Mouse (Mus musculus) kidney, embryonic 15.5 days (tissue): ENCODE results near the gene Hp1bp3. TPM values are rescaled to one million over a fixed set of nuclear protein-coding genes. Genes with fewer than 3 reads are reported as not detected.
A peak's percentile ranks its signal among the peaks of the same experiment; 100 is the strongest.

Source experiments
- ATAC-seq: fragments of 200-750 bp; cut with Nextera tagmentation; replicated peaks from 2 replicates; pipeline ENCODE4 v1.8.0; 2017; ENCODE audit warnings: moderate TSS enrichment; ENCODE audit not compliant: low FRiP score
- H3K27ac ChIP-seq: fragments of 300-500 bp; sonication (generic); 2 replicates; pipeline ENCODE4 v1.5.1; 2015; ENCODE audit warnings: mild to moderate bottlenecking, inconsistent platforms
- H3K27me3 ChIP-seq: fragments of 300-500 bp; sonication (generic); 2 replicates; pipeline ENCODE4 v1.6.1; 2015; ENCODE audit warnings: inconsistent platforms
- H3K36me3 ChIP-seq: fragments of 300-500 bp; sonication (generic); 2 replicates; pipeline ENCODE4 v1.6.1; 2015; ENCODE audit warnings: inconsistent platforms
- H3K4me1 ChIP-seq: fragments of 300-500 bp; sonication (generic); 2 replicates; pipeline ENCODE4 v1.6.1; 2015; ENCODE audit warnings: inconsistent platforms
- H3K4me2 ChIP-seq: fragments of 300-500 bp; sonication (generic); 2 replicates; pipeline ENCODE4 v1.6.1; 2015; ENCODE audit warnings: moderate library complexity, mild to moderate bottlenecking, inconsistent platforms
- H3K4me3 ChIP-seq: fragments of 300-500 bp; sonication (generic); replicated peaks from 2 replicates; pipeline ENCODE4 v1.5.1; 2015; ENCODE audit warnings: mild to moderate bottlenecking, inconsistent platforms
- H3K9ac ChIP-seq: fragments of 300-500 bp; sonication (generic); 2 replicates; pipeline ENCODE4 v1.6.1; 2015; ENCODE audit warnings: mild to moderate bottlenecking, inconsistent platforms
- H3K9me3 ChIP-seq: fragments of 300-500 bp; sonication (generic); replicated peaks from 2 replicates; pipeline ENCODE4 v1.6.1; 2016; ENCODE audit warnings: inconsistent platforms
- WGBS: fragments of 180-500 bp; shearing (Covaris S2); methylation state at CpG from one replicate; pipeline ENCODE4 v1.1.7; 2015; ENCODE audit warnings: mixed read lengths; 5-methylcytosine and 5-hydroxymethylcytosine counted together
- polyA plus RNA-seq: library from polyadenylated mRNA; unstranded; fragments of >200 nt; fragmentation: Nextera tagmentation; extraction: Ambion mirVana; gene quantifications from 2 replicates; pipeline ENCODE4 v1.2.1, GENCODE M21; 2015

The Hp1bp3 gene
- polyA plus RNA-seq, result 155 and 161 TPM in 2 replicates

GRCm38 (mm10) chr4:138216200-138216890 is at the start of gene Hp1bp3:
Gene Hp1bp3 (plus strand): TSS chr4:138216296.
- Histone ChIP-seq H3K36me3 (peaks cover 2% of the 10 kb centered on the region), H3K4me3 (peak within 1 kb of the TSS; percentile 92), H3K27ac (peak within 1 kb of the TSS; percentile 100), H3K9me3 (no peaks in the 10 kb centered on the region), H3K27me3 (no peaks in the 10 kb centered on the region), H3K4me2 (peak within 1 kb of the TSS; percentile 79), H3K9ac (peak within 1 kb of the TSS; percentile 97), H3K4me1 (peaks cover 37% of the 10 kb centered on the region)
- ATAC-seq, result peak; percentile 76
- WGBS, result under 1% methylated on average over 76 of the region's 84 CpGs

GRCm38 (mm10) chr4:138166519-138166918 is 49.6 kb upstream of the Hp1bp3 start:
- no peak for ATAC-seq
- Histone ChIP-seq H3K27ac (no peak overlapping the region), H3K36me3 (peaks cover 98% of the 10 kb centered on the region), H3K9ac (no peak overlapping the region), H3K4me3 (no peak overlapping the region), H3K9me3 (no peaks in the 10 kb centered on the region), H3K4me2 (no peak overlapping the region), H3K27me3 (no peaks in the 10 kb centered on the region), H3K4me1 (no peaks in the 10 kb centered on the region)
- 84% methylated on average over 10 of the region's 10 CpGs for WGBS

DNA sequence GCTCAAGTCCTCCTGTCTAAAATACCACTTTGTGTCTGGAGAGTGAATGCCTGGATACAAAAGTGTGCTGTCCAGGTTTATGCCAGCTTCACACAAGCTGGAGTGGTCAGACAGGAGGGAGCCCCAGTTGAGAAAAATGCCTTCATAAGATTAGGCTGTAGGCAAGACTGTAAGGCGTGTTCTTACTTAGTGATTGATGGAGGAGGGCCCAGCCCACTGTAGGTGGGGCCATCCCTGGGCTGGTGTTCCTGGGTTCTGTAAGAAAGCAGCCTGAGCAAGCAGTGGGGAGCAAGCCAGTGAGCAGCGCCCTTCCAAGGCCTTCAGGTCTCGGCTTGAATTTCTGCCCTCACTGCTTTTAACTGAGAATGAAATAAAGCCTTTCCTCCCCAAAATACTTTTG is 47.9 kb upstream of the Hp1bp3 start:
- Histone ChIP-seq H3K27ac (no peak overlapping the region), H3K4me1 (no peaks in the 10 kb centered on the region), H3K36me3 (peaks cover 100% of the 10 kb centered on the region), H3K4me3 (no peak overlapping the region), H3K4me2 (no peak overlapping the region), H3K9me3 (no peaks in the 10 kb centered on the region), H3K9ac (no peak overlapping the region), H3K27me3 (no peaks in the 10 kb centered on the region)
- no peak for ATAC-seq
- WGBS, result 72% methylated on average over 3 of the region's 3 CpGs

DNA sequence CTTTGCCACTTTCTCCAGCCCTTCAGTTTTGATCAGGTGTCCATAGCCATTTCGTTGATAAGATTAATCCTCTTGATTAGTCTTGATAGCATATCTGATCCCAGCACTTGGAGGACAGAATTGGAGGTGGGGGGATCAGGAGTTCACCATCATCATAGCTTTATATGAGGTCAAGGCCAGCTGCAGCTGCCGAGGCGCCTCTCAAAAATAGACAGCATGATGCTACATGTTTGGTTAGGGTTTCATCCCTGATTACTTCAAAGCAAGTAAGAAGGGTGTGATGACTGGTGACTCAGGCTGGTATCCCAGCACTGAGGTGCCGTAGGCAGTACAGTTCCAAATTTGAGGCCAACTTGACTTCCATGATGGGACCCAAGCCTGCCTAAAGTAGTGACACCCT is 46.7 kb upstream of the Hp1bp3 start:
- Histone ChIP-seq H3K4me3 (no peak overlapping the region), H3K9ac (no peak overlapping the region), H3K27me3 (no peaks in the 10 kb centered on the region), H3K36me3 (peaks cover 100% of the 10 kb centered on the region), H3K27ac (no peak overlapping the region), H3K4me1 (no peaks in the 10 kb centered on the region), H3K4me2 (no peak overlapping the region), H3K9me3 (no peaks in the 10 kb centered on the region)
- no peak for ATAC-seq
- 92% methylated on average over 4 of the region's 4 CpGs for WGBS

- no peak overlapping the region for H3K9ac ChIP-seq
- H3K4me3 ChIP-seq, result no peak overlapping the region
- H3K27ac ChIP-seq, result no peak overlapping the region
- H3K9me3 ChIP-seq, result no peaks in the 10 kb centered on the region
- no peaks in the 10 kb centered on the region for H3K27me3 ChIP-seq
- no peak for ATAC-seq
- no peaks in the 10 kb centered on the region for H3K4me1 ChIP-seq
- no peak overlapping the region for H3K4me2 ChIP-seq
- peaks cover 100% of the 10 kb centered on the region for H3K36me3 ChIP-seq
- 87% methylated on average over 4 of the region's 4 CpGs for WGBS
Measured at GRCm38 (mm10) chr4:138172686-138173085, 43.4 kb upstream of the Hp1bp3 start.

- H3K27me3 ChIP-seq, result no peaks in the 10 kb centered on the region
- 97% methylated on average over 5 of the region's 5 CpGs for WGBS
- peaks cover 97% of the 10 kb centered on the region for H3K36me3 ChIP-seq
- no peak for ATAC-seq
- no peak overlapping the region for H3K4me2 ChIP-seq
- no peak overlapping the region for H3K4me3 ChIP-seq
- H3K27ac ChIP-seq, result no peak overlapping the region
- H3K9ac ChIP-seq, result no peak overlapping the region
- no peaks in the 10 kb centered on the region for H3K4me1 ChIP-seq
- no peaks in the 10 kb centered on the region for H3K9me3 ChIP-seq
Measured at GRCm38 (mm10) chr4:138179391-138179790, 36.7 kb upstream of the Hp1bp3 start.

GRCm38 (mm10) chr4:138180719-138181118 is 35.4 kb upstream of the Hp1bp3 start:
- WGBS, result 92% methylated on average over 4 of the region's 4 CpGs
- Histone ChIP-seq H3K4me1 (no peaks in the 10 kb centered on the region), H3K36me3 (peaks cover 97% of the 10 kb centered on the region), H3K27ac (no peak overlapping the region), H3K9me3 (no peaks in the 10 kb centered on the region), H3K27me3 (no peaks in the 10 kb centered on the region), H3K4me2 (no peak overlapping the region), H3K4me3 (no peak overlapping the region), H3K9ac (no peak overlapping the region)
- ATAC-seq, result no peak

DNA sequence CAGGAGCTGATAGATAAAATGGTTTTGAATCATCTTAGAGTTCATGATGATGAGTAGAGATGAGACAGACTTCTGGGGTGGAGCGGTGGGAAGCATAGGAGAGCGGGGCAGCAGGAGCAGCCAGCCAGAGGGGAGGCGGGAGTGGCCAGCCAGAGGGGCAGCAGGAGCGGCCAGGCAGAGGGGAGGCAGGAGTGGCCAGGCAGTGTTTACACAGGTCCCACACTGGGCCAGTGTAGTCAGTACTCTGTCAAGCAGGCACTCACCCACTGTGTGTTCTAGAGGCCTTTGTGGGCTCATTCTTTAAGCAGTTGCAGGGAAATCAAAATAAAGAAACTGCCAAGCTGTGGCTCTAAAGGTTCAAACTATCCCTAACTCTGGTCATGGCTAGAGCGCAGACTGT is 32.0 kb upstream of the Hp1bp3 start:
- Histone ChIP-seq H3K9ac (no peak overlapping the region), H3K27me3 (no peaks in the 10 kb centered on the region), H3K4me1 (no peaks in the 10 kb centered on the region), H3K27ac (no peak overlapping the region), H3K9me3 (no peaks in the 10 kb centered on the region), H3K4me2 (no peak overlapping the region), H3K4me3 (no peak overlapping the region), H3K36me3 (peaks cover 95% of the 10 kb centered on the region)
- no peak for ATAC-seq
- 83% methylated on average over 5 of the region's 5 CpGs for WGBS

GRCm38 (mm10) chr4:138184573-138184981 is 31.5 kb upstream of the Hp1bp3 start:
- no peak overlapping the region for H3K9ac ChIP-seq
- no peak overlapping the region for H3K4me3 ChIP-seq
- no peaks in the 10 kb centered on the region for H3K9me3 ChIP-seq
- H3K36me3 ChIP-seq, result peaks cover 96% of the 10 kb centered on the region
- 83% methylated on average over 5 of the region's 5 CpGs for WGBS
- no peak overlapping the region for H3K27ac ChIP-seq
- H3K27me3 ChIP-seq, result no peaks in the 10 kb centered on the region
- no peak for ATAC-seq
- H3K4me1 ChIP-seq, result no peaks in the 10 kb centered on the region
- no peak overlapping the region for H3K4me2 ChIP-seq

DNA sequence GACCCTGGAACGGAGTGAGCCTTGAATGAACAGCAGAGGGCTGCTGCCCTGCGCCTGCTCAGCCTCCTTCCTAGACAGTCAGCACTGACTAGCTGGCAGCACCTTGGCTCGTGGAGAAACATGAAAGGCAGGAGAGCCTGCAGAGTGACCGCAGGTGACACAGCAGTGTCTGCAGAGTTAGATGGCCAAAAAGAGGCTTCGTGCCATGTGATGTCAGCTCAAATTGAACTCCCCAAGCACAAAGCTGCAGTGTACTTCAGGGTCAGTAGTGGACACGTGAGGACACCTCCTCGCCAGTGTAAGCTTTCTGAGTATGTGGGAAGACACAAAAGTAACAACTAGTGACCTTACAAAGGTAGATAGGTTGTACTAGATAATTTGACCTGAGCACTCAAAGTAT is 30.1 kb upstream of the Hp1bp3 start:
- Histone ChIP-seq H3K4me3 (no peak overlapping the region), H3K4me1 (no peaks in the 10 kb centered on the region), H3K36me3 (peaks cover 96% of the 10 kb centered on the region), H3K27me3 (no peaks in the 10 kb centered on the region), H3K9me3 (no peaks in the 10 kb centered on the region), H3K4me2 (no peak overlapping the region), H3K27ac (no peak overlapping the region), H3K9ac (no peak overlapping the region)
- WGBS, result 90% methylated on average over 7 of the region's 7 CpGs
- ATAC-seq, result no peak

- WGBS, result 92% methylated on average over 7 of the region's 7 CpGs
- H3K27me3 ChIP-seq, result no peaks in the 10 kb centered on the region
- no peaks in the 10 kb centered on the region for H3K4me1 ChIP-seq
- H3K4me3 ChIP-seq, result no peak overlapping the region
- no peak for ATAC-seq
- no peak overlapping the region for H3K9ac ChIP-seq
- no peak overlapping the region for H3K27ac ChIP-seq
- H3K9me3 ChIP-seq, result no peaks in the 10 kb centered on the region
- H3K4me2 ChIP-seq, result no peak overlapping the region
- peaks cover 98% of the 10 kb centered on the region for H3K36me3 ChIP-seq
Measured at GRCm38 (mm10) chr4:138187995-138188394, 28.1 kb upstream of the Hp1bp3 start.

- no peak for ATAC-seq
- Histone ChIP-seq H3K27me3 (no peaks in the 10 kb centered on the region), H3K9ac (no peak overlapping the region), H3K9me3 (no peaks in the 10 kb centered on the region), H3K36me3 (peaks cover 96% of the 10 kb centered on the region), H3K4me3 (no peak overlapping the region), H3K4me1 (no peaks in the 10 kb centered on the region), H3K4me2 (no peak overlapping the region), H3K27ac (no peak overlapping the region)
- 87% methylated on average over 5 of the region's 5 CpGs for WGBS
Measured at GRCm38 (mm10) chr4:138192561-138192960, 23.5 kb upstream of the Hp1bp3 start.

DNA sequence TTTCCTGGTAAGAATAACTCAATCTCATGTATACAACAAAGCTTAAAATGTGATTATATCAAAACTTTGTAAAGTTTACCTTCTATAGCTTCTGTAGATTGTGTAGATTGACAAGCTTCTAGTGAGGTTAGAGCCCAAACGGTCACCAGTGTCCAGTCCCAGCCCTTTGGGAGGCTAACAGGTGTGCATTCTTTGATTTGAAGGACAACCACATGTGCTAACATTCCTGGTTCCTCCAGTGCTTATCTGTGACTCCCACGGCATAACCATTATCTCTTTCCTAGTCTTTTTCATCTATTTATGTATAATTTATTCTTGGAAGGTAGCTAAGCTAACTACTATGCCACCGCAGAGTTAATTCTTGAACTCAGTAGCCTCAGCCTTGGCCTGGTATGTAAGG is 15.3 kb upstream of the Hp1bp3 start:
- H3K4me3 ChIP-seq, result no peak overlapping the region
- H3K9me3 ChIP-seq, result no peaks in the 10 kb centered on the region
- WGBS, result 89% methylated on average over 3 of the region's 3 CpGs
- no peaks in the 10 kb centered on the region for H3K27me3 ChIP-seq
- no peak overlapping the region for H3K9ac ChIP-seq
- ATAC-seq, result no peak
- H3K4me2 ChIP-seq, result no peak overlapping the region
- peaks cover 96% of the 10 kb centered on the region for H3K36me3 ChIP-seq
- no peaks in the 10 kb centered on the region for H3K4me1 ChIP-seq
- H3K27ac ChIP-seq, result no peak overlapping the region
